Mouse (Mus musculus) ES-E14 (cell line): Measurements from ENCODE around the gene Ccni. TPM values are rescaled to one million over a fixed set of nuclear protein-coding genes. Genes with fewer than 3 reads are reported as not detected.
A peak's percentile ranks its signal among the peaks of the same experiment; 100 is the strongest.

ENCODE experiments used
- DNase-seq: peaks from one replicate; pipeline ENCODE4 v3.0.0-alpha.2; 2013; ENCODE audit warnings: low read depth, low spot score
- H3K27ac ChIP-seq: 2 replicates; pipeline ENCODE4 v1.5.1; 2012; ENCODE audit warnings: low read depth, mild to moderate bottlenecking, low read length, moderate library complexity, mixed read lengths; ENCODE audit not compliant: poor library complexity, insufficient read depth, severe bottlenecking
- H3K36me3 ChIP-seq: 2 replicates; pipeline ENCODE4 v1.6.1; 2012; ENCODE audit warnings: mild to moderate bottlenecking, low read length, moderate library complexity, mixed read lengths; ENCODE audit not compliant: control insufficient read depth, poor library complexity, insufficient read depth, severe bottlenecking
- H3K4me1 ChIP-seq, 2 experiments: fragments of 150-350 bp in 1 of 2; sonication (generic) in 1 of 2; 2 replicates each; pipeline ENCODE4 v1.6.1; 2012; ENCODE audit warnings: low read length in 2 of 2, mild to moderate bottlenecking in 1 of 2, mixed read lengths in 1 of 2; ENCODE audit not compliant: control insufficient read depth in 2 of 2, insufficient read depth in 2 of 2, poor library complexity in 1 of 2
- H3K4me3 ChIP-seq, 2 experiments: fragments of 150-350 bp in 1 of 2; sonication (generic) in 1 of 2; 2 replicates each; pipeline ENCODE4 v1.5.1; 2012; ENCODE audit warnings: low read length in 2 of 2, low read depth in 1 of 2, mild to moderate bottlenecking in 1 of 2, mixed read lengths in 1 of 2; ENCODE audit not compliant: insufficient read depth in 1 of 2, poor library complexity in 1 of 2, severe bottlenecking in 1 of 2
- H3K9ac ChIP-seq: 2 replicates; pipeline ENCODE4 v1.6.1; 2012; ENCODE audit warnings: low read depth, mild to moderate bottlenecking, low read length, mixed read lengths; ENCODE audit not compliant: poor library complexity, insufficient read depth, severe bottlenecking
- H3K9me3 ChIP-seq: fragments of 150-350 bp; sonication (generic); 2 replicates; pipeline ENCODE4 v1.6.1; 2012; ENCODE audit warnings: low read depth, mild to moderate bottlenecking, low read length; ENCODE audit not compliant: control insufficient read depth, insufficient read depth
- CHD2 ChIP-seq: IDR thresholded peaks from 2 replicates; pipeline ENCODE4 v1.6.1; 2014; ENCODE audit warnings: mild to moderate bottlenecking, low read depth, low read length, inconsistent platforms
- HCFC1 ChIP-seq: IDR thresholded peaks from 2 replicates; pipeline ENCODE4 v1.6.1; 2012; ENCODE audit warnings: low read length, inconsistent platforms, borderline replicate concordance; ENCODE audit not compliant: insufficient read depth
- MAFK ChIP-seq: IDR thresholded peaks from 2 replicates; pipeline ENCODE4 v1.6.1; 2014; ENCODE audit warnings: mild to moderate bottlenecking, low read depth, low read length, inconsistent platforms; ENCODE audit not compliant: insufficient read depth
- ZC3H11A ChIP-seq: IDR thresholded peaks from 2 replicates; pipeline ENCODE4 v1.6.1; 2012; ENCODE audit warnings: low read depth, mild to moderate bottlenecking, inconsistent platforms, low read length, borderline replicate concordance
- ZNF384 ChIP-seq: IDR thresholded peaks from 2 replicates; pipeline ENCODE4 v1.6.1; 2012; ENCODE audit warnings: low read depth, low read length, inconsistent platforms
- in situ Hi-C, 2 experiments: fragments of 600-800 bp; cut with MboI; formaldehyde crosslinking; loops; one replicate each; pipeline ENCODE4 v1.15.1; 2025; ENCODE audit warnings: low sequenced_read_pairs in 2 of 2, inconsistent platforms in 1 of 2; ENCODE audit not compliant: unreplicated experiment in 2 of 2
- total RNA-seq: library from RNA; depleted of rRNA; stranded (reverse); fragments of 300-350 nt; gene quantifications from 2 replicates; pipeline ENCODE4 v1.2.3, GENCODE M21; 2012

Ccni gene
- total RNA-seq, 1 experiment: 46.5 TPM

DNA sequence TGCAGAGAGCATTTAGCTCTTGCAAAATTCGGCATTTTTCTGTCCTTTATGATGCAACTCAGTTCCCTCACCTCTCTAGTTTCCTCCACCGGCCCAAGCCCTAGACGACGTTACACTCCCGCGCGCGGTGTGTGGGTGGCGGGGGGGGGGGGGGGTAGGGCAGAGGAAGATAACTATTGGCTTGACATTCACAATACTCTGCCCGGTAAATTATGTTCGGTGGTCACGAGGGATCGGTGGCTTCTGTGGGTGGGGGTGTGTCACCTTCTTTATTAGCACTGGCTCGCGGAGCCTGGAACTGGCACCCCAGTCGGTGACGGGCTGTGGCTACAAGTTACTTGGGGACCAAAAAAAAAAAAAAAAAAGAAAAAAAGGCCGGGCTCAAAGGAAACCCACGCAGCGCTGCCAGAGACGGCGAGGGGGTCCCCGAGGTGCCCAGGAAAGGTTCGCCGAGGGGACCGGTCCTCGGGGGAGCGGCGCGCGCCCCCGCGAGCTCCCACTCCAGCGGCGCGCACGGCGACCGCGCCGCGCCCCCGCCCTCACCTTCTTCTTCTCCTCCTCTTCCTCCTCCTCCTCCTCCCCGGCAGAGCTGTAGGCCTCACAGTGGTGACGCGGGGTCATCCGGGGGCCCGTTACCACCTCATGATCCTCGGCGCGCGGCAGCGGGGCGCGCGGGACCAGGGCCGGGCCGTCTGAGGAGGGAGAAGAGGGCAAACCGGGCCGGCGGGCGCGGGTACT, 755 bp downstream of the Ccni start:
- DNase-seq: no peak
- H3K4me1 ChIP-seq: peaks cover 0 to 5% of the 10 kb centered on the region in 2 experiments; a peak in 2 of 4 replicates
- no peaks in the 10 kb centered on the region for H3K9me3 ChIP-seq
- TF ChIP-seq HCFC1: no peak
- TF ChIP-seq CHD2: no peak
- peak; percentile 70 for TF ChIP-seq ZNF384
- no peak for TF ChIP-seq ZC3H11A
- TF ChIP-seq MAFK: no peak
- in situ Hi-C loops: no loop called here
- peak overlapping the region; percentile 96 for H3K9ac ChIP-seq
- H3K27ac ChIP-seq: peak overlapping the region; percentile 68; the same call in 1 of the 2 replicates
- peaks cover 3% of the 10 kb centered on the region; the same call in 1 of the 2 replicates for H3K36me3 ChIP-seq
- H3K4me3 ChIP-seq: peak overlapping the region; percentile 96 to 97

DNA sequence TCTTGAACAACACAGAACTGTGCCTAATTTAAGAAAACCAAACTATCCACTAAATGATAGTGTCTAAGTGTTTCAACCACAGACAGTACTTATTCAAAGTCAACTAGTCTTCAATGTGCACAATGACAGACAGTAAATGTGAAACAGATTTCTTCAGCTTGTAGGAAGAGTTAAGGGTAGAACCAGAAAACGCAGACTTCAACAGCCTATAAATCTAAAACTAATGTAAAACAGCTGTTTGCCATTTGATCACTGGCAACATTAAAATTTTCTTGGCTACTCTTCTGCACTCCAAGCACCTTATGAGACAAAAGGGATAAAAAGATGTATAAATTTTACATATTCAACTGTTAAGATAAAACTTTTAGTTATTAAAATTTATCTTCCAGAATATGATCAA, 5.1 kb downstream of the Ccni start:
- H3K36me3 ChIP-seq: peaks cover 14% of the 10 kb centered on the region
- no peak for DNase-seq
- H3K4me3 ChIP-seq: no peak overlapping the region
- TF ChIP-seq ZC3H11A: no peak
- TF ChIP-seq HCFC1: no peak
- TF ChIP-seq MAFK: no peak
- no peak for TF ChIP-seq CHD2
- TF ChIP-seq ZNF384: no peak
- H3K9me3 ChIP-seq: no peaks in the 10 kb centered on the region
- peaks cover 0 to 5% of the 10 kb centered on the region in 2 experiments; a peak in 2 of 4 replicates for H3K4me1 ChIP-seq
- no peak overlapping the region for H3K9ac ChIP-seq
- H3K27ac ChIP-seq: no peak overlapping the region
- in situ Hi-C loops: no loop called here

DNA sequence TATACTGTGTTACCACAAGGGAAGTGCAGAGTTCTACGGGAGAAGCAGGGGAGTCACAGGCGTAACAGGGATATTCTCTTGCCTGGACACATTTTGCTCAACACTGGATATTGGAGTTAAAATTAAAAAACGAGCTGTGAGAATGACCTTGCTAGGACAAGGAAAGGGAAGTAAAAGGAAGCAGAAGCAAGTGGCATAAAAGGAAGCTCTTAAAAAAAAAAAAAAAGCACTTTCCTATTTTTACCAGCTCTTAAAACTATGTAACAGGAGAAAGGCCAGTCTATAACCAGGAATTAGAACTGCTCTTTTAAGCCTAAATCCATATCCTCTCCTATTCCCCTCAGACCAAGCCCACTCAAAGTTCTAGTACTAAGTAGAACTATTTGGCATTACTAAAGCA, 8.1 kb downstream of the Ccni start:
- Histone ChIP-seq H3K9ac (no peak overlapping the region), H3K4me1 (no peaks in the 10 kb centered on the region), H3K9me3 (no peaks in the 10 kb centered on the region), H3K27ac (no peak overlapping the region), H3K4me3 (no peak overlapping the region), H3K36me3 (peaks cover 14% of the 10 kb centered on the region)
- no peak for TF ChIP-seq CHD2
- TF ChIP-seq ZNF384: no peak
- TF ChIP-seq HCFC1: no peak
- TF ChIP-seq ZC3H11A: no peak
- no peak for TF ChIP-seq MAFK
- in situ Hi-C loops: no loop called here
- no peak for DNase-seq

GRCm38 (mm10) chr5:93190428-93190827, 15.9 kb downstream of the Ccni start:
- no peak for TF ChIP-seq ZC3H11A
- TF ChIP-seq HCFC1: no peak
- TF ChIP-seq CHD2: no peak
- no peak for TF ChIP-seq ZNF384
- TF ChIP-seq MAFK: no peak
- Histone ChIP-seq H3K4me1 (no peaks in the 10 kb centered on the region), H3K4me3 (no peak overlapping the region), H3K9me3 (no peaks in the 10 kb centered on the region), H3K27ac (no peak overlapping the region), H3K9ac (no peak overlapping the region), H3K36me3 (peaks cover 18% of the 10 kb centered on the region)
- in situ Hi-C loops: no loop called here
- no peak for DNase-seq
